Mouse (Mus musculus) heart, postnatal 0 days (tissue): ENCODE data around the gene Ttc9b.

ENCODE experiments used
- CTCF ChIP-seq: IDR thresholded peaks from 2 replicates; pipeline ENCODE4 v1.5.1; 2016; ENCODE audit warnings: antibody characterized with exemption, control low read depth, low read depth
- EP300 ChIP-seq: IDR thresholded peaks from 2 replicates; pipeline ENCODE4 v1.6.1; 2016; ENCODE audit warnings: antibody characterized with exemption, low read depth

GRCm38 (mm10) chr7:27613751-27614499, 39.8 kb upstream of the Ttc9b start:
- TF ChIP-seq EP300 (no peak), CTCF (no peak)
